Mouse (Mus musculus) limb, embryonic 14.5 days (tissue): Measurements from ENCODE around the gene Exosc1. TPM values are rescaled to one million over a fixed set of nuclear protein-coding genes. Genes with fewer than 3 reads are reported as not detected.

Experiments
- ATAC-seq: fragments of 200-750 bp; cut with Nextera tagmentation; 2 replicates; pipeline ENCODE4 v1.8.0; 2017; ENCODE audit warnings: low read depth, moderate number of reproducible peaks, moderate TSS enrichment; ENCODE audit not compliant: low FRiP score
- DNase-seq: peaks from one replicate; pipeline ENCODE4 v3.0.0-alpha.2; 2015; ENCODE audit warnings: low spot score
- H3K27ac ChIP-seq: fragments of 300-500 bp; sonication (generic); replicated peaks from 2 replicates; pipeline ENCODE4 v1.5.1; 2014; ENCODE audit warnings: low read depth, mild to moderate bottlenecking, low read length, moderate library complexity, mixed read lengths
- H3K27me3 ChIP-seq: fragments of 300-500 bp; sonication (generic); 2 replicates; pipeline ENCODE4 v1.6.1; 2014; ENCODE audit warnings: low read length, mixed read lengths; ENCODE audit not compliant: control insufficient read depth, insufficient read depth
- H3K36me3 ChIP-seq: fragments of 300-500 bp; sonication (generic); 2 replicates; pipeline ENCODE4 v1.6.1; 2014; ENCODE audit warnings: mild to moderate bottlenecking, low read length, moderate library complexity, mixed read lengths; ENCODE audit not compliant: control insufficient read depth, insufficient read depth
- H3K4me1 ChIP-seq: fragments of 300-500 bp; sonication (generic); 2 replicates; pipeline ENCODE4 v1.6.1; 2014; ENCODE audit warnings: antibody characterized with exemption, low read length, mixed read lengths; ENCODE audit not compliant: control insufficient read depth, insufficient read depth
- H3K4me2 ChIP-seq: fragments of 300-500 bp; sonication (generic); replicated peaks from 2 replicates; pipeline ENCODE4 v1.6.1; 2014; ENCODE audit warnings: low read depth, mild to moderate bottlenecking, low read length, moderate library complexity; ENCODE audit not compliant: severe bottlenecking
- H3K4me3 ChIP-seq: fragments of 300-500 bp; sonication (generic); replicated peaks from 2 replicates; pipeline ENCODE4 v1.5.1; 2014; ENCODE audit warnings: low read length
- H3K9ac ChIP-seq: fragments of 300-500 bp; sonication (generic); 2 replicates; pipeline ENCODE4 v1.6.1; 2014; ENCODE audit warnings: mild to moderate bottlenecking, low read depth, low read length, moderate library complexity; ENCODE audit not compliant: severe bottlenecking
- H3K9me3 ChIP-seq: fragments of 300-500 bp; sonication (generic); 2 replicates; pipeline ENCODE4 v1.6.1; 2016; ENCODE audit warnings: low read length; ENCODE audit not compliant: control insufficient read depth
- POLR2A ChIP-seq: fragments of 200-500 bp; IDR thresholded peaks from 2 replicates; pipeline ENCODE4 v1.8.0; 2012; ENCODE audit warnings: inconsistent platforms, mild to moderate bottlenecking, moderate library complexity, borderline replicate concordance; ENCODE audit not compliant: insufficient read depth, insufficient read length; ENCODE audit errors: extremely low read depth
- WGBS: fragments of 180-500 bp; shearing (Covaris S2); extraction: QIAGEN DNeasy Blood & Tissue Kit; methylation state at CpG from one replicate; pipeline ENCODE4 v1.1.7; 2014; 5-methylcytosine and 5-hydroxymethylcytosine counted together
- polyA plus RNA-seq, 2 experiments: library from polyadenylated mRNA; depleted of rRNA in 1 of 2; stranded (reverse) in 1 of 2; unstranded in 1 of 2; fragments of >200 nt; fragmentation: Nextera tagmentation in 1 of 2; extraction: Ambion mirVana in 1 of 2; gene quantifications; 2 replicates each; pipeline versions ENCODE4 v1.2.1 to v1.2.3; 2012 to 2014

Gene Exosc1
- polyA plus RNA-seq, 2 experiments = 40.1 to 76.1 TPM

DNA sequence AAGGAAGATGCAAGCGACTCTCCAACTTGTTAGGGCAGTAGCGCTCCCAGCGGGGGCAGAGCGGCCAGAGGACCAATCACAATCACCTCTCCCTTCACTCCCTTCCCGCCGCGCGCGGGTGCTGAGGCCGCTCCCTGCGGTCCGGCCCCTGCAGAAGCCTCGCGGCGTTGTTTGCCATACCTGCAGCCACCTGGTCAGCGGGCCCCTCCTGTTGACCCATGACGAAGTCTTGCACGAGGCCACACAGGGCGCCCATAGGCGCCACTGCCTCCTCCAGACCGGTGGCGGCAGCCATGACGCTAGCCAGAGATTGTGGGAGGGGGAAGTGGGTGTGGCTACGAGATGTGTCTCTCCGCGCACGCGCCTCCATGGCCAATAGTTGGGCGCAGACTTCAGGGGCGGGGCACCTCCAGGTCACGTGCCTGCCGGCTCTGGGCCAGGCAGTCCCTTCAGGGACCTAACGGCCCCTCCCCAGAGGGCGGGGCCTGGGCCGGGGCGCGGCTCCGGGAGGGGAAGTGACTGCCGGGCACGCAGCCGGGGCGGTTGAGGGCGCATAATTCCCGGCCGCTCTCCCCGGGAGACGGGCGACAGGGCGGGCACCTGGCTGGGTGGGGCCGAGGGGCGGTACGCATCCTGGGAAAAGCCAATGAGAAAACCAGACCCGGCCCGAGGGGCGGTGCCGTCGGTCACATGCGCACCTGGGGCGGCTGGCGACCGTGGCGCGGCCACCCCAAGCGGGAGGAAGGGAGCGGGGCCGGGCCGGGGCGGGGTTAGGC, 47.8 kb upstream of the Exosc1 start, which contains the start of gene Mms19:
Mms19 (minus strand) TSS at position 339 of the 776 bp plus-strand sequence.
- WGBS = 1% methylated on average over 54 of the region's 68 CpGs
- no peaks in the 10 kb centered on the region for H3K9me3 ChIP-seq
- H3K4me2 ChIP-seq = peak within 1 kb of the TSS; percentile 85
- peak within 1 kb of the TSS; percentile 88 for H3K4me3 ChIP-seq
- DNase-seq = peak; percentile 98
- no peaks in the 10 kb centered on the region for H3K27me3 ChIP-seq
- peak within 1 kb of the TSS; percentile 79 for H3K9ac ChIP-seq
- H3K4me1 ChIP-seq = peaks cover 28% of the 10 kb centered on the region
- peak within 1 kb of the TSS; percentile 85 for H3K27ac ChIP-seq
- peak; percentile 93 for ATAC-seq
- H3K36me3 ChIP-seq = no peaks in the 10 kb centered on the region
- peak; percentile 77; the same call in 1 of the 2 replicates for TF ChIP-seq POLR2A

- WGBS = under 1% methylated on average over 16 of the region's 16 CpGs
- ATAC-seq (no peak), DNase-seq (peak; percentile 52)
- TF ChIP-seq POLR2A = no peak
- peak overlapping the region; percentile 79 for H3K9ac ChIP-seq
- peak overlapping the region; percentile 85 for H3K27ac ChIP-seq
- H3K27me3 ChIP-seq = no peaks in the 10 kb centered on the region
- H3K4me1 ChIP-seq = peaks cover 28% of the 10 kb centered on the region
- H3K4me2 ChIP-seq = peak overlapping the region; percentile 65
- no peaks in the 10 kb centered on the region for H3K9me3 ChIP-seq
- peak overlapping the region; percentile 88 for H3K4me3 ChIP-seq
- H3K36me3 ChIP-seq = no peaks in the 10 kb centered on the region; the same call in 1 of the 2 replicates
Measured at GRCm38 (mm10) chr19:41980422-41980818, 47.2 kb upstream of the Exosc1 start.

GRCm38 (mm10) chr19:41973891-41974794, 40.9 kb upstream of the Exosc1 start:
- no peak overlapping the region for H3K27ac ChIP-seq

GRCm38 (mm10) chr19:41969618-41970017, 36.4 kb upstream of the Exosc1 start:
- Histone ChIP-seq H3K9me3 (no peaks in the 10 kb centered on the region), H3K36me3 (peaks cover 45% of the 10 kb centered on the region), H3K27me3 (no peaks in the 10 kb centered on the region), H3K4me1 (peaks cover 6% of the 10 kb centered on the region; the same call in 1 of the 2 replicates), H3K4me2 (no peak overlapping the region), H3K9ac (no peak overlapping the region), H3K4me3 (no peak overlapping the region), H3K27ac (no peak overlapping the region)
- no peak for DNase-seq
- no peak for ATAC-seq
- TF ChIP-seq POLR2A = no peak
- WGBS = 93% methylated on average over 7 of the region's 7 CpGs

More at GRCm38 (mm10) chr19:41973891-41974794, 40.9 kb upstream of the Exosc1 start:
- H3K27me3 ChIP-seq = no peaks in the 10 kb centered on the region
- TF ChIP-seq POLR2A = no peak
- no peak overlapping the region for H3K4me2 ChIP-seq
- DNase-seq (peak; percentile 6), ATAC-seq (no peak)
- H3K4me1 ChIP-seq = peaks cover 22% of the 10 kb centered on the region; the same call in 1 of the 2 replicates
- 63% methylated on average over 13 of the region's 13 CpGs for WGBS
- peaks cover 5% of the 10 kb centered on the region for H3K36me3 ChIP-seq
- no peak overlapping the region for H3K4me3 ChIP-seq
- no peaks in the 10 kb centered on the region for H3K9me3 ChIP-seq
- H3K9ac ChIP-seq = no peak overlapping the region

- H3K27me3 ChIP-seq = no peaks in the 10 kb centered on the region
- WGBS = 88% methylated on average over 3 of the region's 3 CpGs
- ATAC-seq (no peak), DNase-seq (no peak)
- H3K36me3 ChIP-seq = peaks cover 91% of the 10 kb centered on the region
- H3K4me1 ChIP-seq = no peaks in the 10 kb centered on the region
- no peak overlapping the region for H3K4me3 ChIP-seq
- H3K27ac ChIP-seq = no peak overlapping the region
- H3K9ac ChIP-seq = no peak overlapping the region
- no peaks in the 10 kb centered on the region for H3K9me3 ChIP-seq
- TF ChIP-seq POLR2A = no peak
- no peak overlapping the region for H3K4me2 ChIP-seq
Measured at GRCm38 (mm10) chr19:41953574-41953973, 20.4 kb upstream of the Exosc1 start.
